ENCODE assay signal across 9 mouse cellular contexts in the genomic region with DNA sequence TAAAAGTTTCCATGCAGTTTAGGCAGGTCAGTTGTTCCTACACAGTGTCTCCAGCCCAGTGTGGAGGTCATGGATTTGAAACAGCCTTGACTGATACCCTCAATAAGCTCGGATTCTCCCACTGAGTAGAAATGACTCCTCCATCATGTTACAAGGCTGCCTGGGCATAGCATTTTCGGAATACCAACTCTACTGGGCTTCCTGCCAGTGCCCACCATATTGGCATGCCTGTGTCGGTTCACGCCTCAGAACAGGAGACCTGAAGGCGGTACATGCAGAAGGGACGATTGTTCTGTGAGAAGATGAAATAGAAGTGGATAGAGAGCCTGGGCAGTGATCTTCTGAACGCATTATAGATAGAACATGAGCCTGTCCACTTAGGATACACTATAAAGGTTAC. TPM values are rescaled to one million over a fixed set of nuclear protein-coding genes. Genes with fewer than 3 reads are reported as not detected.
DNase-seq lines count a peak whose midpoint lies in the region; ATAC-seq and TF ChIP-seq lines count a peak whose summit lies in the region.
"Had no signal": no experiment of that assay in that cellular context is flagged by ENCODE, and none has a peak within 500 bp of the region (broad histone marks: within the 10 kb centered on the region; RNA-seq: fewer than 3 reads in every experiment).

No protein-coding gene starts in this region.

- no peaks in the 10 kb centered on the region for H3K36me3 ChIP-seq in embryonic facial prominence, embryonic 15.5 days

- H3K4me1 ChIP-seq in embryonic facial prominence, embryonic 15.5 days = peaks cover 48% of the 10 kb centered on the region

- H3K27ac ChIP-seq in gastrocnemius, adult 2 months = peak overlapping the region; percentile 85
- H3K27ac ChIP-seq in embryonic facial prominence, embryonic 15.5 days (replicated peaks) = peak overlapping the region; percentile 90; the same call in 1 of the 2 replicates

- ATAC-seq in embryonic facial prominence, embryonic 15.5 days (ENCODE audit: insufficient number of reproducible peaks, low FRiP score, low TSS enrichment, low read depth) = no peak

- 58% methylated on average over 7 of the region's 7 CpGs for WGBS in embryonic facial prominence, embryonic 15.5 days

- no peak for DNase-seq in gastrocnemius, adult 2 months
- DNase-seq in gastrocnemius, adult 8-10 months (ENCODE audit: low spot score in 2 of 2) = no peak
- peak; percentile 14 to 32 for DNase-seq in left cerebral cortex, adult 18-20 months (ENCODE audit: low spot score in 2 of 2)
- no peak for DNase-seq in left cerebral cortex, adult 11 months (ENCODE audit: low spot score)
- DNase-seq in lung, postnatal 10 days = peak; percentile 23
- no peak for DNase-seq in thymus, postnatal 4 days
- no peak for DNase-seq in ovary, postnatal 36 days (ENCODE audit: low spot score)

- H3K27me3 ChIP-seq in embryonic facial prominence, embryonic 15.5 days = no peaks in the 10 kb centered on the region

- H3K4me3 ChIP-seq in gastrocnemius, adult 2 months = no peak overlapping the region
- no peak overlapping the region for H3K4me3 ChIP-seq in embryonic facial prominence, embryonic 15.5 days (replicated peaks)
- H3K4me3 ChIP-seq: myocyte had no signal

- intact Hi-C loops in gastrocnemius, adult 2 months (cut with DNase I) = no loop called here

- TF ChIP-seq CTCF in gastrocnemius, adult 2 months (IDR thresholded peaks at IDR 0.05) = no peak

- H3K9me3 ChIP-seq in embryonic facial prominence, embryonic 15.5 days (replicated peaks) = no peaks in the 10 kb centered on the region

- no peak overlapping the region for H3K9ac ChIP-seq in embryonic facial prominence, embryonic 15.5 days

- no peak overlapping the region for H3K4me2 ChIP-seq in embryonic facial prominence, embryonic 15.5 days (replicated peaks)

RNA-seq across cellular contexts. Expression of gene Slc38a4, which starts 53.9 kb away (rescaled TPM):
- total RNA-seq in gastrocnemius, adult 2 months (2021) = 100 to 1,000 TPM; 142 to 248 TPM
- 100 to 1,000 TPM; 122 to 173 (median 146) TPM for total RNA-seq in gastrocnemius, adult 8-10 months (2022)
- under 1 TPM; 0.74 to 0.84 TPM for total RNA-seq in left cerebral cortex, adult 18-20 months (2021)
- 54.7 and 56.1 TPM in 2 replicates for polyA plus RNA-seq in embryonic facial prominence, embryonic 15.5 days (2015; fragmentation: Nextera tagmentation; extraction: Ambion mirVana)

Comparison
In these comparisons a context has a peak if more than half of its experiments do, and no peak if none do; other contexts are left out.
1. DNase-seq: peak in left cerebral cortex, adult 18-20 months (2 of 2) and lung, postnatal 10 days (single experiment); none in gastrocnemius, adult 2 months (single experiment), gastrocnemius, adult 8-10 months (0 of 2), left cerebral cortex, adult 11 months (single experiment), thymus, postnatal 4 days (single experiment) and ovary, postnatal 36 days (single experiment).
2. RNA of gene Slc38a4, which starts 53.9 kb away (total RNA-seq): 142 to 248 TPM in gastrocnemius, adult 2 months and 122 to 173 TPM in gastrocnemius, adult 8-10 months; 0.74 to 0.84 TPM in left cerebral cortex, adult 18-20 months; every median in the first group is over 10 times any median in the second.